Mouse (Mus musculus) left cerebral cortex, postnatal 10 days (tissue): ENCODE measurements around the gene Usp39. TPM values are rescaled to one million over a fixed set of nuclear protein-coding genes. Genes with fewer than 3 reads are reported as not detected.

ENCODE experiments used
- DNase-seq, 2 experiments: peaks; one replicate each; pipeline ENCODE4 v3.0.0; 2021 to 2022; ENCODE audit warnings: low spot score in 2 of 2, mixed read lengths in 1 of 2; ENCODE audit errors: extremely low spot score in 1 of 2
- intact Hi-C: fragments of 180-260 bp; cut with DNase I; formaldehyde crosslinking; loops from one replicate; pipeline ENCODE4 v1.15.1; 2025
- total RNA-seq, 2 experiments: library from RNA; stranded (reverse); gene quantifications; 2 replicates each; pipeline ENCODE4 v1.2.3; 2021

Gene Usp39
- 10 to 100 TPM; 31.8 to 33.6 TPM for total RNA-seq

DNA sequence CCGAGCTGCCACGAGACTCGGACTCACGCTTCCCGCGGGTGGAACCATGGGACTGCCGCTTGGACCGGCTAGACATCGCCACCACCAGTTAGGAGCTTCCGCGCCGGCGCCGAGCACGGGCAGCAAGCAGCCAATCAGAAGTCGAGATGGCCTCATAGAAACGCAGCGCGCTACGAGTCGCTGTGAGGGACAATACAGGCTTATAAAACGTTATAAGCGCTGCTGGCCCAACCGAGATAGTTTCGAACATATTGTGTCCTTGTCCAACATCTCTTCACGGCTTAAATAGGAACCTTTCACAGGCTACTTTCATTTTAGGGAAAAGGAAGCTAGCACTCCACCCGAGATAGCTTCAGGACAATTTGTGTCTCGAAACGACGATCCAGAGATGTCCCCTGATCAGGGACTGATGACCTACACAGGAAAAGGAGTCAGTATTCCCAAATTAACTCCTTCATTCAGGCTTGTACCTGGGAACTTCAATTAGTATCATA lies at the start of gene Usp39:
Gene Usp39, minus strand, starts transcription at position 111 of the 494 bp plus-strand sequence.
- peak; percentile 95 to 96 for DNase-seq
- intact Hi-C loops: no loop called here

DNA sequence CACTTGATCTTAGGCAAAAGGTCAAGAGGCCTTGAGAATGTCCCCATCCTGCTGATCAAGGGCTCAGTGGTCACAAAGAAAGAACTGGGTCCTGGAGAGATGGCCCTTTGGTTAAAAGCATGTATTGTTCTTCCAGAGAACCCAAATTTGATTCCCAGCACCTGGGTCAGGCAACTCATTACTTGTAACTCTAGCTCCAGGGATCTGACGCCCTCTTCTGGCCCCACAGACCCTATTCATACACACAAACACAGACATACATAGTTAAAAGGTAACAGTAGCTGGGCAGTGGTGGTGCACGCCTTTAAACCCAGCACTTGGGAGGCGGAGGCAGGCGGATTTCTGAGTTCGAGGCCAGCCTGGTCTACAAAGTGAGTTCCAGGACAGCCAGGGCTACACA lies 47.4 kb upstream of the Usp39 start:
- intact Hi-C loops: no loop called here
- no peak for DNase-seq

GRCm38 (mm10) chr6:72390795-72391521 lies 46.0 kb upstream of the Usp39 start:
- intact Hi-C loops: no loop called here
- peak in 1 of 2 experiments; percentile 79 for DNase-seq

DNA sequence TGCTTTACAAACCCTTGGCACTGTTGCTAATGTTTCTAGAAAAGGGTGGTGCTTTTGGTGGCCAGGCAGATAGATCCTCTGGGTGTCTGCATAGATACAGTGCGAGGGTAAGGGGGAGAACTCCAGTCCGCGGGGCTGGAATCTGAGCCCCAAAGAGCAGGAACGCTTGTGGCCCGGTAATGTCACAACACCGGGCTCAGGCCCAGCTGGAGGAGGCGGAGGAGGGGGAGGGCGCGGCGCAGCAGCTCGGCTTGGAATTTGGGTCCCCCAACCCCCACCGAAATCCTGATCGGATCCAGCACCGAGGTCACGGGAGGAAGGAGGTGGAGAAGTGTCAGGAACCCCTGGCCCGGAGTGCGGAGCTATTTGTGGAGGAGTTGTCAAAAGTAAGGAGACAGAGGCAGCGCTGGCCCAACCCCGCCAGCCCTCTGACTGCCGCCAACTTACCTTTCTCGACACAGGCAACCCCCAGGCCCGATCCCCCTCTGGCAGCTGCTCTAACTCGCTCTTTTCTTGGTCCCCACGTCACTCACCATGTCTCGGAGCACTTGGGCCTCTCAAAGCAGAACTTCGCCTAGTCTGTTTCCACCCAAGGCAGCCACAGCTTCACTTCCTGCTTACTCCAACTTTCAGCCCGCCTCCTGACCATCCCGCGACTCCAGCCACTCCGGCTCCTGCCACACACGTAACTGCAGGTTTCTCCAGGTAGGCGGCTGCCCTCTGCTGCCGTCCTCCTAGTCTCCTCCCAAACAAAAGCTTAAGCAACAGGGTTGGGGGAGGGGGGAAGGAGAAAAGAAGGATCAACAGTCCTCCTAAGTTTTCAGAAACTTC lies 45.2 kb upstream of the Usp39 start, which contains the start of gene Vamp8:
Gene Vamp8, minus strand, starts transcription at position 763 of the 831 bp plus-strand sequence.
- DNase-seq: peak; percentile 30 to 88
- intact Hi-C loops: no loop called here

DNA sequence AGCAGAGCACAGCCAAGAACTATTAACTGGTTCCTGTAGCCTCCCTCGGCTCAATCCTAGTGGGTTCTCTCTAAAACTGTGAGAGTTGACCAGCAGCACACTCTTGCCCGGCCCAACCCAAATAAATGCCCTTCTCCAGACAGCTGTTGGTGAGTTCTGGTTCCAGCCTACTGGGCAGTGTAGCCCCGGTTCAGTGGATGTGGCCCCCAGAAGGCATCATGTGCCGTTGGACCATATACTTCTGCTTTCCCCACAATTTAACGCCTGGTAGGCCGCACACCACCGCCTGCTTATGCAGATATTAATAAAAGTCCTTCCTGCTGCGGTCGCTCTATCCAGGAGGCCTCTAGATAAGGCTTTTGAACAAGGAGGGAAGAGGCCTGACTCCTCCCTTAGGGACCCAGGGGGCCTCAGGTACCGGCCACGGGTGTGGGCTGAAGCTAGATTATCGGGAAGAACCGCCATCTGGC lies 44.5 kb upstream of the Usp39 start:
- intact Hi-C loops: no loop called here
- no peak for DNase-seq

DNA sequence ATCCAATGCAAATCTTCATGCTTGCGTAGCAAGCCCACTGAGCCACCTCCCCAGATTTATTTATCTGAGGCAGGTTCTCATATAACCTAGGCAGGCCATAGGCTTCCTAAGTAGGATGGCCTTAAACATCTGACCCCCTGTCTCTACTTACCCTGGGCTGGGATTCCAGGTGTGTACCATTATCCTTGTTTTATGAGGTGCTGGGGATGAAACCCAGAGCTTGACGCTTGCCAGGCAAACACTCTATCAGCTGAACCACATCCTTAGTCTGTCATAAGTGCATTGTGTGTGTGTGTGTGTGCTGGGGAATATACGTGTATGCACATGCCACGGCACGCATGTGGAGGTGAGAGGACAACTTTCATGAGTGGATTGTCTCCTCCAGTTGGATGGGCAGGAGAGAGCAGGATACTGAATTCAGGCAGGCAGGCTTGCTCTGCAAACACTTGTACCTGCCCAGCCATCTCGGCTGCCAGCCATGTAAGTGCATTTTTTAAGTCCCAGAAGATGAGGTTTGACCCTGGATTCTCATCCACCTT lies 43.9 kb upstream of the Usp39 start:
- intact Hi-C loops: no loop called here
- no peak for DNase-seq

GRCm38 (mm10) chr6:72388266-72388665 lies 43.3 kb upstream of the Usp39 start:
- intact Hi-C loops: no loop called here

GRCm38 (mm10) chr6:72387816-72388215 lies 42.8 kb upstream of the Usp39 start:
- intact Hi-C loops: no loop called here
- DNase-seq: no peak

More at GRCm38 (mm10) chr6:72388266-72388665, 43.3 kb upstream of the Usp39 start:
- no peak for DNase-seq

DNA sequence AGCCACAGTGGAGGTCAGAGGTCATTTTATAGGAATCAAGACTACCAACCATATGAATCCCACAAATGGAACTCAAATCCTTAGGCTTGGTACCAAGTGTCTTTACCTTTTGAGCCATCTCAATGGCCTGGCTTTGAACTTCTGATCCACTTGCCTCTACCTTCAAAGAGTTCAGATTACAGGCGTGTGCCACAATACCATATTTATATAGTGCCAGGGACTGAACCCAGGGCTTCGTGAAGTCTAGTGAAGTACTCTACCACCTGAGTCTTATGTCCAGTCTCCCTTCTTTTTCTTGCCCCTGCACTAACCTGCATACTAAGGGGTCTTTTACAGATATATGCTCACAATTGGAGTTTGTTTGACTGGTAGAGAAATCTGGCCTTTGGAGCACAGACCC lies 41.6 kb upstream of the Usp39 start:
- intact Hi-C loops: no loop called here
- DNase-seq: no peak

DNA sequence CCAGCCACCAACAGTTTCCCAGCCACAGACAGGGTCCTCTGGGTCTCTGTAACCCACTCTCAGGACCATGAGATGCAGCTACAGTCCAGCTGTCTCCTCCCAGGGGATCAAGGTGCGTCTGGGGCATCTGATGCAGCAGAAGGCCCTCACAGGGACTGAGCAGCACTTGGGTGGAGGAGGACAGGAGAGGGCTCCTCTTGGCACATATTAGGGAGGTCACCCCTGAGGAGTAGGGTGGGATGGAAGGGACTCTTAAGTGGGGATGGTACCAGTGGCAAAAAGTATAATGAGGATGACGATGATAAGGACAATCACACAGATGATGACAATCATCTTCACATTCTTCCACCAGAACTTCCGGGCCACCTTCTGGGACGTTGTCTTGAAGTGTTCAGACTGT lies 40.3 kb upstream of the Usp39 start:
- DNase-seq: no peak
- intact Hi-C loops: no loop called here

GRCm38 (mm10) chr6:72383952-72384351 lies 39.0 kb upstream of the Usp39 start:
- no peak for DNase-seq
- intact Hi-C loops: no loop called here

GRCm38 (mm10) chr6:72383142-72383820 lies 38.3 kb upstream of the Usp39 start:
- no peak for DNase-seq
- intact Hi-C loops: no loop called here

DNA sequence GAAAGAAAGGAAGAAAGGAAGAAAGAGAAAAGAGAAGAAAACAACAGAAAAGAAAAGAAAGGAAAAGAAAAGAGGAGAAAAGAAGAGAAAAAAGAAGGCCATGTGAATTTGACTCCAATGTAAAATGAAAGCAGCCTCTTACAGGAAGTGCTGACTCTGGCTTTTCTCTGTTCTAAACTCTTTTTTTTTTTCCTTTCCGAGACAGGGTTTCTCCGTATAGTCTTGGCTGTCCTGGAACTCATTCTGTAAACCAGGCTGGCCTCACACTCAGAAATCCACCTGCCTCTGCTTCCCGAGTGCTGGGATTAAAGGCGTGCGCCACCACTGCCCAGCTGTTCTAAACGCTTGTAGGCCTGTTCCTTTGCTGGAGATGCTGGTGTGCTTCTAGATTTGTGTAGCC lies 37.5 kb upstream of the Usp39 start:
- intact Hi-C loops: no loop called here
- no peak for DNase-seq

GRCm38 (mm10) chr6:72380131-72380770 lies 35.3 kb upstream of the Usp39 start, which contains the start of gene Vamp5:
Gene Vamp5 (minus strand): TSS chr6:72380468.
- intact Hi-C loops: no loop called here
- DNase-seq: peak in 1 of 2 experiments; percentile 85

DNA sequence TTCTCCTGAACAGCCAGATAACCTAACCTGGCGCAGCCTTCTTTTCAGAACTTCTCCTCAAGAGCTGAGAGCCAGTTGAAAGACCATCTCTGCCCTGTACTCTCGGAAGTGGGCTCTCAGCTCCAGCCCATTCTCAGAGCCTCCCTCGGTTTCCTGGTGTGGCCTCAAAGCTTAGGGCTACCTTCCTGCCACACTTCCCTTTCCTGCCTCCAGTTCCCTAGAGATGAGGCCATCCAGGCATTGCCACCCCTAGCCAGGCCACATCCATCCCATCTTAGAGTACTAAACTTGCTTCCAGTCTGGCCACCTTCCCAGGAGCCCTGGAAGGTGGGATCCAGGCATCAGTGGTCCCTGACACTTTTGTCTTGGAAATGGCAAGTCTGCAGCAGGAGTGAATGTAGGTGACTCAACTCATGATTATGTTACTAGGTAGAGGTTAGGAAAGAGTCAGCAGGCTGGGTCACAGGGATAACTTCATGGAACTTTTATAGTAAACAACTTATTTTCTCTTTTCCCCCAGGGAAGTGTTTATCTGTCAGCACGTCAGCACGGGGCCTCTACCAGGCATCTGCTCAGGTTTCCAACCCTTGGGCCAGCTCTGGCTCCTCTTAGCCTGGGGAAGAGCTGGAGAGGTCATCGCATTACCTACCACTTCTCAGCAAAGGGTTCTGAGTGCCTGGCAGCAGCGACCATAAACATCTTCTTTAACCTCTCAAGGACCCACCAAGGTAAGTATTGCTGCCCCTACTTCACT lies 34.6 kb upstream of the Usp39 start:
- intact Hi-C loops: no loop called here
- no peak for DNase-seq

DNA sequence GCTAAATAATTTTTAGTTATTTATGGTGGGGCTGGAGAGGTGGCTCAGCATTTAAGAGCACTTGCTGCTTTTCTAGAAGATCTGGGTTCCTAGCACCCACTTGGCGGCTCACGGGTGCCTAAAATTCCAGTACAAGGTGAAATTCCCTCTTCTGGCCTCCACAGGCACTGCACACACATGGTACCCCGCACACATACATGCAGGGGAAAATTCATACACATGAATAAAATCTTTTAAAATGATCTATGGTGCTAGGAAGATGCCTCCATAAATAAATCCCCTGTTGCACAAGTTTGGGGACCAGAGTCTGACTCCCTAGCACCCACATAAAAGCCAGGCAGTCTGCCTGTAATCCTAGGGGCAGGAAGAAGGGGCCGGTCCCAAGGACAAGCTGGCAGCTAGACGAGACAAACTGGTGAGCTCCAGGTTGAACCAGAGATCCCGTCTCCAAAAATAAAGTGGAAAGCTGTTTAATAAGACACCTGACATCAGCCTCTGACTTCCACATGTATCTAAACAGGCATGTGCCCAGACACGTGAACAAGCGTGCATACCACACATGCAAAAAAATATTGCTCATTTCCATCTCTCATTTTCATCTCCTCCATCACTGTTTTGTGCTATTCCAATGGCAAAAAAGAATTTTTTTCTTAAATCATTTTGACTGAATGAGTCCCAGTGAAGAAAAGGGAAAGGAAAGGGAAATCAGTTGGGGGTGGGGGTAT lies 33.7 kb upstream of the Usp39 start:
- DNase-seq: no peak
- intact Hi-C loops: no loop called here
